Mouse (Mus musculus): ENCODE data around the gene Icam2. TPM values are rescaled to one million over a fixed set of nuclear protein-coding genes. Genes with fewer than 3 reads are reported as not detected.

Gene Icam2
- total and polyA plus RNA-seq, 3 experiments, result 49.6 to 82.7 TPM; not detected in 1

- Histone ChIP-seq H3K27ac (ENCODE audit: control insufficient read depth, low read depth, low read length) (no peak overlapping the region), H3K9me3 (replicated peaks; ENCODE audit: insufficient read depth, low read length) (no peaks in the 10 kb centered on the region), H3K27me3 (ENCODE audit: control insufficient read depth in 1 of 2, insufficient read depth in 2 of 2, low read length in 2 of 2) (no peaks in the 10 kb centered on the region), H3K36me3 (ENCODE audit: control insufficient read depth in 1 of 2, insufficient read depth in 2 of 2, low read length in 2 of 2) (no peaks in the 10 kb centered on the region), H3K79me2 (ENCODE audit: control insufficient read depth, insufficient read depth, low read length, poor library complexity) (no peaks in the 10 kb centered on the region), H3K4me1 (ENCODE audit: control insufficient read depth in 1 of 2, insufficient read depth in 2 of 2, low read length in 2 of 2) (no peaks in the 10 kb centered on the region), H3K9ac (ENCODE audit: control insufficient read depth, low read depth, low read length, poor library complexity, severe bottlenecking) (no peak overlapping the region), H3K4me3 (ENCODE audit: control insufficient read depth in 1 of 2, insufficient read depth in 1 of 2, low read depth in 2 of 2, low read length in 2 of 2) (no peak overlapping the region)
- DNase-seq (ENCODE audit: low read depth, low spot score), result no peak
- no peak for TF ChIP-seq TCF12 (IDR thresholded peaks at IDR 0.05; ENCODE audit: low read depth, low read length)
- peak; percentile 20; the same call in 1 of the 2 replicates for TF ChIP-seq POLR2AphosphoS2 (IDR thresholded peaks at IDR 0.05; ENCODE audit: low read length)
Measured at GRCm38 (mm10) chr11:106374979-106375378, 12.9 kb downstream of the Icam2 start.

DNA sequence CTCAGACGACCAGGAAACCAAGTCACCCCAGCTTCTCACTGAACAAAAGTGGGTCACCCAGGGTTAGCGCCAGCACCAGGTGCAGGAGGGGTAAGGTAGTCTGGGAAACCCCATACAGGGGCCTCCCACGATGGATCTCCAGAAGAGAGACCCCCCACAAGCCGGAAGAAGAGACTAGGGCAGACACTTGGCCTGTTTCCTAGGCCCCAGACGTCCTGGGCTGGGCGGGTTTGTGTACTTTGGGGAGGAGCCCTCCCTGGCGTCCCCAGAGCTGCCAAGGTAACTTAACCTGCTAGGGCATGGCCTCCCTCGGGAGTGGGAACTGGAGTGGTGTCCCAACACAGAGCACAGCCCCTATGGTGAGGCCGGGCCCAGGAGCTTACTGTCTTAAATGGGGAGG lies 13.3 kb downstream of the Icam2 start:
- no peaks in the 10 kb centered on the region for H3K27me3 ChIP-seq (ENCODE audit: control insufficient read depth in 1 of 2, insufficient read depth in 2 of 2, low read length in 2 of 2)

DNA sequence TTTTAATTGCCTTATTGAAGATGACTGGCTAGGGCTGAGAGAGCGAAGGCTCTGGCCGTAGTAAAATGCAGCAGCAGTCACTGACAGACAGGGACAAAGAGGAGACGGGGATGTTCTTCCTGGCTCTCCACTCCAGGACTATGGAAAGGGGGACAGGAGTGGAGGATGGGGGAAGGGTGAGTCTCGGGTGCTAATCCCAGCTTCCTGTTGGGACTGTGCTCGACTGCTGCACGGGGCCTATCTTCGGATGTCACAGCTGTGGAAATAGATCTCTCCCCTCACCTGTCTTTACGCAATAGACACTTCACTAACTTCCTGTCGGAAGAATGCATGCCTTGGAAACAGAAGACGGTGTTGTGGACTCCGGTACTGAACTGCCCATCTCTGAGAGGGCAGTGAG lies 13.9 kb downstream of the Icam2 start:
- no peaks in the 10 kb centered on the region for H3K27me3 ChIP-seq (ENCODE audit: control insufficient read depth in 1 of 2, insufficient read depth in 2 of 2, low read length in 2 of 2)

More for the DNA sequence above, 13.3 kb downstream of the Icam2 start:
- Histone ChIP-seq H3K36me3 (ENCODE audit: control insufficient read depth in 1 of 2, insufficient read depth in 2 of 2, low read length in 2 of 2) (no peaks in the 10 kb centered on the region), H3K27ac (ENCODE audit: control insufficient read depth, low read depth, low read length) (no peak overlapping the region), H3K79me2 (ENCODE audit: control insufficient read depth, insufficient read depth, low read length, poor library complexity) (no peaks in the 10 kb centered on the region), H3K4me1 (ENCODE audit: control insufficient read depth in 1 of 2, insufficient read depth in 2 of 2, low read length in 2 of 2) (no peaks in the 10 kb centered on the region), H3K9ac (ENCODE audit: control insufficient read depth, low read depth, low read length, poor library complexity, severe bottlenecking) (no peak overlapping the region), H3K4me3 (ENCODE audit: control insufficient read depth in 1 of 2, insufficient read depth in 1 of 2, low read depth in 2 of 2, low read length in 2 of 2) (no peak overlapping the region), H3K9me3 (replicated peaks; ENCODE audit: insufficient read depth, low read length) (no peaks in the 10 kb centered on the region)
- no peak for DNase-seq (ENCODE audit: low read depth, low spot score)
- TF ChIP-seq POLR2A (IDR thresholded peaks at IDR 0.05; ENCODE audit: control insufficient read depth in 1 of 2, insufficient read depth in 1 of 2, low read depth in 1 of 2, low read length in 2 of 2, poor library complexity in 1 of 2) (no peak), ZKSCAN1 (IDR thresholded peaks at IDR 0.05; ENCODE audit: low read depth, low read length) (no peak), UBTF (IDR thresholded peaks at IDR 0.05; ENCODE audit: borderline replicate concordance, insufficient read depth, low read depth, low read length) (no peak), ZC3H11A (IDR thresholded peaks at IDR 0.05; ENCODE audit: low read depth, low read length) (no peak), MAFK (IDR thresholded peaks at IDR 0.05; ENCODE audit: borderline replicate concordance, low read depth, low read length) (no peak), SMC3 (IDR thresholded peaks at IDR 0.05; ENCODE audit: low read depth, low read length) (no peak), NRF1 (IDR thresholded peaks at IDR 0.05; ENCODE audit: insufficient read depth, low read depth, low read length, poor library complexity, severe bottlenecking) (no peak), TCF12 (IDR thresholded peaks at IDR 0.05; ENCODE audit: low read depth, low read length) (no peak), BHLHE40 (IDR thresholded peaks at IDR 0.05; ENCODE audit: borderline replicate concordance, low read depth, low read length) (no peak), ELF1 (IDR thresholded peaks at IDR 0.05; ENCODE audit: low read depth, low read length) (no peak)

More for the DNA sequence above, 13.9 kb downstream of the Icam2 start:
- TF ChIP-seq MXI1 (IDR thresholded peaks at IDR 0.05; ENCODE audit: low read depth, low read length) (no peak), ZC3H11A (IDR thresholded peaks at IDR 0.05; ENCODE audit: low read depth, low read length) (no peak), ZNF384 (IDR thresholded peaks at IDR 0.05; ENCODE audit: low read depth, low read length) (no peak), RCOR1 (IDR thresholded peaks at IDR 0.05; ENCODE audit: low read depth, low read length) (no peak), NRF1 (IDR thresholded peaks at IDR 0.05; ENCODE audit: insufficient read depth, low read depth, low read length, poor library complexity, severe bottlenecking) (no peak), BHLHE40 (IDR thresholded peaks at IDR 0.05; ENCODE audit: borderline replicate concordance, low read depth, low read length) (no peak), MAZ (IDR thresholded peaks at IDR 0.05; ENCODE audit: low read depth, low read length) (no peak), TBP (IDR thresholded peaks at IDR 0.05; ENCODE audit: low read depth, low read length) (no peak), ETS1 (IDR thresholded peaks at IDR 0.05; ENCODE audit: low read depth, low read length) (no peak), MYC (IDR thresholded peaks at IDR 0.05; ENCODE audit: low read depth, low read length) (no peak), USF1 (IDR thresholded peaks at IDR 0.05; ENCODE audit: low read depth, low read length) (no peak), POLR2AphosphoS5 (IDR thresholded peaks at IDR 0.05; ENCODE audit: borderline replicate concordance, low read depth, low read length) (no peak), TCF12 (IDR thresholded peaks at IDR 0.05; ENCODE audit: low read depth, low read length) (no peak), EP300 (IDR thresholded peaks at IDR 0.05; ENCODE audit: low read depth in 1 of 2, low read length in 2 of 2) (no peak), ELF1 (IDR thresholded peaks at IDR 0.05; ENCODE audit: low read depth, low read length) (no peak), NELFE (IDR thresholded peaks at IDR 0.05; ENCODE audit: low read depth, low read length) (no peak)
- Histone ChIP-seq H3K79me2 (ENCODE audit: control insufficient read depth, insufficient read depth, low read length, poor library complexity) (no peaks in the 10 kb centered on the region), H3K4me3 (ENCODE audit: control insufficient read depth in 1 of 2, insufficient read depth in 1 of 2, low read depth in 2 of 2, low read length in 2 of 2) (no peak overlapping the region), H3K27ac (ENCODE audit: control insufficient read depth, low read depth, low read length) (no peak overlapping the region), H3K4me1 (ENCODE audit: control insufficient read depth in 1 of 2, insufficient read depth in 2 of 2, low read length in 2 of 2) (no peaks in the 10 kb centered on the region), H3K9me3 (replicated peaks; ENCODE audit: insufficient read depth, low read length) (no peaks in the 10 kb centered on the region), H3K9ac (ENCODE audit: control insufficient read depth, low read depth, low read length, poor library complexity, severe bottlenecking) (no peak overlapping the region), H3K36me3 (ENCODE audit: control insufficient read depth in 1 of 2, insufficient read depth in 2 of 2, low read length in 2 of 2) (no peaks in the 10 kb centered on the region)
- DNase-seq (ENCODE audit: low read depth, low spot score), result no peak
